Mouse (Mus musculus): ENCODE results near the gene Sec31a.

- no peak for TF ChIP-seq POLR2A (IDR thresholded peaks at IDR 0.05; ENCODE audit: low read depth, low read length)
- TF ChIP-seq CTCF (IDR thresholded peaks at IDR 0.05; ENCODE audit: borderline replicate concordance, insufficient read depth, low read length), result no peak
These were observed 82.2 kb downstream of the Sec31a start for GRCm38 (mm10) chr5:100333607-100334380.

Data from embryonic fibroblast, embryonic 13.5 days (primary cell).